Mouse (Mus musculus) thymus, adult 2 months (tissue): ENCODE results near the gene Gnat1.

Source experiments
- CTCF ChIP-seq: fragments of 200-500 bp; IDR thresholded peaks from 2 replicates; pipeline ENCODE4 v1.5.1; 2012; ENCODE audit warnings: mild to moderate bottlenecking, control low read depth, low read length, moderate library complexity, borderline replicate concordance; ENCODE audit not compliant: control insufficient read depth, poor library complexity, insufficient read depth; ENCODE audit errors: extremely low read depth
- POLR2A ChIP-seq: fragments of 200-500 bp; IDR thresholded peaks from 2 replicates; pipeline ENCODE4 v1.6.1; 2012; ENCODE audit warnings: mild to moderate bottlenecking, low read length, control low read depth, moderate library complexity; ENCODE audit not compliant: control insufficient read depth, poor library complexity, insufficient read depth; ENCODE audit errors: extremely low read depth

DNA sequence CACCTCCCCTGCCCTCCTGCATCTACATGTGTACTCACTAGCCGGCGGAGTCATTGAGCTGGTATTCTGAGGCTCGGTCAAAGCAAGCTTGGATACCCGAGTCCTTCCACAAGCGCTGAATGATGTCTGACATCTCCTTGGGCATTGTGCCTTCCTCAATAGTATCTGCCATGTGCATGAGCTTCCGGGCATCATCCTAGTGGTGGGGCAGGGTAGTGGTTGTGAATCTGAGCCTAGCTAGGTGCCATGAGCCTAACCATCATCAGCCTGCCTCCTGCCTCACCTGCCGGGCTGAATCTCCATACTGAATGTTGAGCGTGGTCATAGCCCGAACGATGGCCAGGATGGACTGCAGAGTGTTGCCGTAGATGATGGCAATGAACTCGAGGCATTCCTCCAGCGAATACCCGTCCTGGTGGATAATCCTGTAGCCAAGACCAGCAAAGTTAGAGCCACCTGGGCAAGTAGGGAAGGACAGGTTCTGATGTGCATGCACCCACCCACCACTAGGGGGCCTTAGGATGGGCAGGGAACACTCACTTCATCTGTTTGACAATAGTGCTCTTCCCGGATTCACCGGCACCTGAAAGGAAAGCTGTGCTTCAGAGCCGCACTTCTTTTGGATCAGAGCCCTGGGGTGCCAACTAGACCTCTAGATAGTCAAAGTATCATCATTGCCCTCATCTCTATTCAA lies 2.3 kb downstream of the Gnat1 start:
- TF ChIP-seq CTCF (peak; percentile 70; the same call in 1 of the 2 replicates), POLR2A (no peak)
